ENCODE assay signal across 8 mouse cellular contexts in genomic region chr10:76964436-76964835, GRCm38 (mm10). TPM values are rescaled to one million over a fixed set of nuclear protein-coding genes. Genes with fewer than 3 reads are reported as not detected.
A peak's percentile ranks its signal among the peaks of the same experiment; 100 is the strongest.
DNase-seq lines count a peak whose midpoint lies in the region; ATAC-seq and TF ChIP-seq lines count a peak whose summit lies in the region.

No protein-coding gene starts in this region.

- no peak overlapping the region for H3K4me2 ChIP-seq in heart, postnatal 0 days (ENCODE audit: low read depth, low read length)
- peak overlapping the region; percentile 31; the same call in 1 of the 2 replicates for H3K4me2 ChIP-seq in lung, embryonic 14.5 days
- peak overlapping the region; percentile 34 for H3K4me2 ChIP-seq in stomach, embryonic 15.5 days

- no peak overlapping the region for H3K4me3 ChIP-seq in heart, postnatal 0 days (ENCODE audit: low read depth, low read length)
- no peak overlapping the region for H3K4me3 ChIP-seq in lung, embryonic 14.5 days (ENCODE audit: low read depth, low read length)
- no peak overlapping the region for H3K4me3 ChIP-seq in stomach, embryonic 15.5 days (replicated peaks)

- DNase-seq in kidney, adult 11 months, result peak; percentile 33
- DNase-seq in kidney, adult 8-10 months, result no peak
- peak; percentile 5 for DNase-seq in heart, postnatal 0 days (ENCODE audit: low spot score)
- peak; percentile 43 for DNase-seq in lung, embryonic 14.5 days
- DNase-seq in ovary, adult 18-20 months (ENCODE audit: low spot score), result no peak
- DNase-seq in layer of hippocampus, postnatal 36 days, result no peak
- DNase-seq in Muller cell, postnatal 12 days (ENCODE audit: inconsistent ontology term), result no peak

- no peaks in the 10 kb centered on the region for H3K9me3 ChIP-seq in heart, postnatal 0 days (replicated peaks; ENCODE audit: control insufficient read depth, low read length)
- no peaks in the 10 kb centered on the region for H3K9me3 ChIP-seq in lung, embryonic 14.5 days (ENCODE audit: low read depth, low read length)
- H3K9me3 ChIP-seq in stomach, embryonic 15.5 days, result no peaks in the 10 kb centered on the region

- TF ChIP-seq EP300 in heart, postnatal 0 days (IDR thresholded peaks at IDR 0.05; ENCODE audit: low read depth), result no peak

- no peak overlapping the region for H3K9ac ChIP-seq in heart, postnatal 0 days (replicated peaks; ENCODE audit: low read depth, low read length)
- H3K9ac ChIP-seq in lung, embryonic 14.5 days, result no peak overlapping the region
- H3K9ac ChIP-seq in stomach, embryonic 15.5 days, result no peak overlapping the region

- 25% methylated on average over 6 of the region's 6 CpGs for WGBS in heart, postnatal 0 days
- 11% methylated on average over 6 of the region's 6 CpGs for WGBS in lung, embryonic 14.5 days
- 11% methylated on average over 6 of the region's 6 CpGs for WGBS in stomach, embryonic 15.5 days

- 0 out of 2 replicates have a peak, but pooled peaks cover 5% of the 10 kb centered on the region for H3K27me3 ChIP-seq in heart, postnatal 0 days (ENCODE audit: control insufficient read depth, insufficient read depth, low read length)
- no peaks in the 10 kb centered on the region for H3K27me3 ChIP-seq in lung, embryonic 14.5 days (ENCODE audit: insufficient read depth, low read length)
- no peaks in the 10 kb centered on the region for H3K27me3 ChIP-seq in stomach, embryonic 15.5 days (replicated peaks)

- H3K36me3 ChIP-seq in heart, postnatal 0 days (replicated peaks; ENCODE audit: control insufficient read depth, insufficient read depth, low read length), result no peaks in the 10 kb centered on the region
- no peaks in the 10 kb centered on the region for H3K36me3 ChIP-seq in lung, embryonic 14.5 days (ENCODE audit: insufficient read depth)
- no peaks in the 10 kb centered on the region for H3K36me3 ChIP-seq in stomach, embryonic 15.5 days

- H3K27ac ChIP-seq in heart, postnatal 0 days (ENCODE audit: low read depth), result no peak overlapping the region
- H3K27ac ChIP-seq in lung, embryonic 14.5 days (ENCODE audit: low read depth), result no peak overlapping the region
- 0 out of 2 replicates have a peak overlapping the region, but pooled peaks have one; percentile 9 for H3K27ac ChIP-seq in stomach, embryonic 15.5 days

- ATAC-seq in heart, postnatal 0 days (ENCODE audit: insufficient read depth, low read depth), result no peak
- no peak for ATAC-seq in lung, embryonic 14.5 days (ENCODE audit: insufficient read depth)
- ATAC-seq in stomach, embryonic 15.5 days (ENCODE audit: insufficient read depth, low FRiP score, low read depth), result no peak

- peaks cover 4% of the 10 kb centered on the region; the same call in 1 of the 2 replicates for H3K4me1 ChIP-seq in heart, postnatal 0 days (ENCODE audit: control insufficient read depth, insufficient read depth)
- peaks cover 15% of the 10 kb centered on the region for H3K4me1 ChIP-seq in lung, embryonic 14.5 days (ENCODE audit: insufficient read depth)
- peaks cover 27% of the 10 kb centered on the region for H3K4me1 ChIP-seq in stomach, embryonic 15.5 days

- no peak for TF ChIP-seq CTCF in heart, postnatal 0 days (IDR thresholded peaks at IDR 0.05; ENCODE audit: low read depth)
- no peak for TF ChIP-seq CTCF in lung, embryonic 14.5 days (IDR thresholded peaks at IDR 0.05; ENCODE audit: low read depth)

RNA-seq across cellular contexts. Expression of gene Pcbp3, which starts 2.7 kb away (rescaled TPM):
- total RNA-seq in heart, postnatal 0 days (2014; rRNA removed; ENCODE audit: low replicate concordance), result 5.6 and 17.1 TPM in 2 replicates
- polyA plus RNA-seq in heart, postnatal 0 days (2015; fragmentation: Nextera tagmentation; extraction: Ambion mirVana), result 5.9 and 6.9 TPM in 2 replicates
- polyA plus RNA-seq in lung, embryonic 14.5 days (2014; fragmentation: Nextera tagmentation; extraction: Ambion mirVana), result 15.9 and 16.1 TPM in 2 replicates
- 39.3 and 40.5 TPM in 2 replicates for polyA plus RNA-seq in stomach, embryonic 15.5 days (2015; fragmentation: Nextera tagmentation; extraction: Ambion mirVana)
- total RNA-seq in layer of hippocampus, postnatal 36 days (2021), result 10 to 100 TPM; 63.0 to 67.1 TPM

Comparison
In these comparisons a context has a peak if more than half of its experiments do, and no peak if none do; other contexts are left out.
1. DNase-seq: peak in kidney, adult 11 months (single experiment), heart, postnatal 0 days (single experiment) and lung, embryonic 14.5 days (single experiment); none in kidney, adult 8-10 months (0 of 2), ovary, adult 18-20 months (single experiment), layer of hippocampus, postnatal 36 days (0 of 2) and Muller cell, postnatal 12 days (single experiment).